Mouse (Mus musculus): ENCODE measurements around the gene Hapln4. TPM values are rescaled to one million over a fixed set of nuclear protein-coding genes. Genes with fewer than 3 reads are reported as not detected.

The Hapln4 gene
- polyA plus RNA-seq, 1 experiment from 2014 or later = 0.05 TPM

- Histone ChIP-seq H3K27me3 (ENCODE audit: poor library complexity, severe bottlenecking) (peaks cover 89% of the 10 kb centered on the region), H3K27ac (no peak overlapping the region), H3K4me3 (0 out of 2 replicates have a peak overlapping the region, but pooled peaks have one; percentile 18)
Observed at GRCm38 (mm10) chr8:70111192-70111795, 28.0 kb downstream of the Hapln4 start.

GRCm38 (mm10) chr8:70112401-70113016 is 29.3 kb downstream of the Hapln4 start:
- Histone ChIP-seq H3K27me3 (ENCODE audit: poor library complexity, severe bottlenecking) (peaks cover 97% of the 10 kb centered on the region), H3K27ac (no peak overlapping the region), H3K4me1 (peaks cover 14% of the 10 kb centered on the region), H3K36me3 (replicated peaks) (peaks cover 14% of the 10 kb centered on the region; the same call in 1 of the 2 replicates), H3K4me3 (peak overlapping the region; percentile 22), H3K9me3 (no peaks in the 10 kb centered on the region)
- no peak for DNase-seq (ENCODE audit: extremely low spot score, low spot score)
- WGBS = 7% methylated on average over 43 of the region's 43 CpGs

More at GRCm38 (mm10) chr8:70111192-70111795, 28.0 kb downstream of the Hapln4 start:
- WGBS = 54% methylated on average over 23 of the region's 23 CpGs
- H3K4me1 ChIP-seq = peaks cover 14% of the 10 kb centered on the region
- no peak for DNase-seq (ENCODE audit: extremely low spot score, low spot score)
- H3K9me3 ChIP-seq = no peaks in the 10 kb centered on the region
- H3K36me3 ChIP-seq (replicated peaks) = peaks cover 14% of the 10 kb centered on the region; the same call in 1 of the 2 replicates

GRCm38 (mm10) chr8:70114488-70114887 is 31.2 kb downstream of the Hapln4 start:
- no peak overlapping the region for H3K27ac ChIP-seq
- no peaks in the 10 kb centered on the region for H3K9me3 ChIP-seq
- 19% methylated on average over 6 of the region's 6 CpGs for WGBS
- H3K4me3 ChIP-seq = no peak overlapping the region
- peaks cover 100% of the 10 kb centered on the region for H3K27me3 ChIP-seq (ENCODE audit: poor library complexity, severe bottlenecking)
- DNase-seq (ENCODE audit: extremely low spot score, low spot score) = no peak
- H3K36me3 ChIP-seq (replicated peaks) = peaks cover 14% of the 10 kb centered on the region; the same call in 1 of the 2 replicates
- peaks cover 31% of the 10 kb centered on the region for H3K4me1 ChIP-seq

GRCm38 (mm10) chr8:70114892-70115291 is 31.6 kb downstream of the Hapln4 start:
- Histone ChIP-seq H3K9me3 (no peaks in the 10 kb centered on the region), H3K27ac (no peak overlapping the region), H3K36me3 (replicated peaks) (peaks cover 12% of the 10 kb centered on the region; the same call in 1 of the 2 replicates), H3K27me3 (ENCODE audit: poor library complexity, severe bottlenecking) (peaks cover 100% of the 10 kb centered on the region), H3K4me3 (no peak overlapping the region), H3K4me1 (peaks cover 35% of the 10 kb centered on the region)
- DNase-seq (ENCODE audit: extremely low spot score, low spot score) = no peak
- 72% methylated on average over 13 of the region's 13 CpGs for WGBS

GRCm38 (mm10) chr8:70117611-70118010 is 34.4 kb downstream of the Hapln4 start:
- Histone ChIP-seq H3K27ac (no peak overlapping the region), H3K36me3 (replicated peaks) (peaks cover 4% of the 10 kb centered on the region; the same call in 1 of the 2 replicates), H3K4me1 (peaks cover 36% of the 10 kb centered on the region), H3K27me3 (ENCODE audit: poor library complexity, severe bottlenecking) (peaks cover 97% of the 10 kb centered on the region), H3K9me3 (no peaks in the 10 kb centered on the region), H3K4me3 (no peak overlapping the region)
- WGBS = 9% methylated on average over 9 of the region's 9 CpGs
- DNase-seq (ENCODE audit: extremely low spot score, low spot score) = peak; percentile 33

- H3K4me3 ChIP-seq = peak overlapping the region; percentile 60
- peaks cover 4% of the 10 kb centered on the region; the same call in 1 of the 2 replicates for H3K36me3 ChIP-seq (replicated peaks)
- H3K27ac ChIP-seq = peak overlapping the region; percentile 87
- H3K4me1 ChIP-seq = peaks cover 33% of the 10 kb centered on the region
- H3K27me3 ChIP-seq (ENCODE audit: poor library complexity, severe bottlenecking) = peaks cover 84% of the 10 kb centered on the region
- H3K9me3 ChIP-seq = no peaks in the 10 kb centered on the region
- 6% methylated on average over 17 of the region's 17 CpGs for WGBS
- peak; percentile 41 for DNase-seq (ENCODE audit: extremely low spot score, low spot score)
Observed at GRCm38 (mm10) chr8:70118726-70119700, 35.8 kb downstream of the Hapln4 start.

GRCm38 (mm10) chr8:70120667-70121066 is 37.4 kb downstream of the Hapln4 start, which contains the start of gene Ncan:
Gene Ncan (minus strand): TSS chr8:70120873.
- WGBS = 3% methylated on average over 19 of the region's 19 CpGs
- Histone ChIP-seq H3K27me3 (ENCODE audit: poor library complexity, severe bottlenecking) (peaks cover 68% of the 10 kb centered on the region), H3K4me3 (peak within 1 kb of the TSS; percentile 60), H3K27ac (peak within 1 kb of the TSS; percentile 87), H3K36me3 (replicated peaks) (no peaks in the 10 kb centered on the region), H3K9me3 (no peaks in the 10 kb centered on the region), H3K4me1 (peaks cover 33% of the 10 kb centered on the region)
- DNase-seq (ENCODE audit: extremely low spot score, low spot score) = peak; percentile 87

- 51% methylated on average over 2 of the region's 2 CpGs for WGBS
- Histone ChIP-seq H3K27me3 (ENCODE audit: poor library complexity, severe bottlenecking) (peaks cover 46% of the 10 kb centered on the region), H3K27ac (no peak overlapping the region), H3K9me3 (no peaks in the 10 kb centered on the region), H3K4me3 (no peak overlapping the region), H3K36me3 (replicated peaks) (no peaks in the 10 kb centered on the region), H3K4me1 (peaks cover 30% of the 10 kb centered on the region)
- no peak for DNase-seq (ENCODE audit: extremely low spot score, low spot score)
Observed at GRCm38 (mm10) chr8:70122863-70123262, 39.6 kb downstream of the Hapln4 start.

- Histone ChIP-seq H3K27ac (no peak overlapping the region), H3K27me3 (ENCODE audit: poor library complexity, severe bottlenecking) (peaks cover 24% of the 10 kb centered on the region), H3K9me3 (no peaks in the 10 kb centered on the region), H3K4me1 (peaks cover 17% of the 10 kb centered on the region), H3K36me3 (replicated peaks) (no peaks in the 10 kb centered on the region), H3K4me3 (no peak overlapping the region)
- WGBS = 70% methylated on average over 8 of the region's 8 CpGs
- DNase-seq (ENCODE audit: extremely low spot score, low spot score) = no peak
Observed at GRCm38 (mm10) chr8:70124992-70125391, 41.7 kb downstream of the Hapln4 start.

GRCm38 (mm10) chr8:70128435-70128834 is 45.2 kb downstream of the Hapln4 start:
- H3K4me1 ChIP-seq = peaks cover 27% of the 10 kb centered on the region
- H3K27me3 ChIP-seq (ENCODE audit: poor library complexity, severe bottlenecking) = no peaks in the 10 kb centered on the region
- H3K4me3 ChIP-seq = no peak overlapping the region
- peaks cover 13% of the 10 kb centered on the region for H3K36me3 ChIP-seq (replicated peaks)
- no peak for DNase-seq (ENCODE audit: extremely low spot score, low spot score)
- no peaks in the 10 kb centered on the region for H3K9me3 ChIP-seq
- 81% methylated on average over 3 of the region's 3 CpGs for WGBS
- H3K27ac ChIP-seq = no peak overlapping the region

- H3K27me3 ChIP-seq (ENCODE audit: poor library complexity, severe bottlenecking) = no peaks in the 10 kb centered on the region
- H3K4me1 ChIP-seq = peaks cover 27% of the 10 kb centered on the region
- peaks cover 23% of the 10 kb centered on the region for H3K36me3 ChIP-seq (replicated peaks)
- no peaks in the 10 kb centered on the region for H3K9me3 ChIP-seq
- WGBS = 73% methylated on average over 9 of the region's 9 CpGs
- DNase-seq (ENCODE audit: extremely low spot score, low spot score) = no peak
- H3K4me3 ChIP-seq = no peak overlapping the region
- H3K27ac ChIP-seq = no peak overlapping the region
Observed at GRCm38 (mm10) chr8:70129309-70129952, 46.2 kb downstream of the Hapln4 start.

GRCm38 (mm10) chr8:70130066-70130465 is 46.8 kb downstream of the Hapln4 start:
- DNase-seq (ENCODE audit: extremely low spot score, low spot score) = no peak
- Histone ChIP-seq H3K27me3 (ENCODE audit: poor library complexity, severe bottlenecking) (no peaks in the 10 kb centered on the region), H3K4me1 (peaks cover 27% of the 10 kb centered on the region), H3K36me3 (replicated peaks) (peaks cover 29% of the 10 kb centered on the region), H3K4me3 (no peak overlapping the region), H3K27ac (no peak overlapping the region), H3K9me3 (no peaks in the 10 kb centered on the region)
- 82% methylated on average over 3 of the region's 3 CpGs for WGBS

Data from forebrain, embryonic 10.5 days (tissue).